Mouse (Mus musculus) adrenal gland, postnatal 4 days (tissue): ENCODE measurements around the gene Zfp93. TPM values are rescaled to one million over a fixed set of nuclear protein-coding genes. Genes with fewer than 3 reads are reported as not detected.

Source experiments
- DNase-seq, 2 experiments: peaks; one replicate each; pipeline ENCODE4 v3.0.0; 2021 to 2022; ENCODE audit warnings: low spot score in 2 of 2, mixed read lengths in 2 of 2
- total RNA-seq, 2 experiments: library from RNA; stranded (reverse); gene quantifications; 2 replicates each; pipeline ENCODE4 v1.2.3; 2021

Gene Zfp93
- total RNA-seq, 2 experiments from 2014 or later = 6.0 to 6.6 TPM

DNA sequence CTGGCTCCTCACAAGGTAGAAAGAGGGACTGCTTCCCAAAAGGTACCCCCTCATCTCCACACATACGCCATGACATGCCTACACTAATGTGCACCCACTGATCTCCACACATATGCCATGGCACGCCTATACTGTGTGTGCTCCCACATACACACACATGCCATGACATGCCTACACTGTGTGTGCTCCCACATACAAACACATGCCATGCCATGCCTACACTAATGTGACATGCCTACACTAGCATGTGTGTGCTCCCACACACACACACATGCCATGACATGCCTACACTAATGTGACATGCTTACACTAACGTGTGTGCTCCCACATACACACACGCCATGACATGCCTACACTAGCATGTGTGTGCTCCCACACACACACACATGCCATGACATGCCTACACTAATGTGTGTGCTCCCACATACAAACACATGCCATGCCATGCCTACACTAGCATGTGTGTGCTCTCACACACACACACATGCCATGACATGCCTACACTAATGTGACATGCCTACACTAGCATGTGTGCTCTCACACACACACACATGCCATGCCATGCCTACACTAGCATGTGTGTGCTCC, 20.0 kb downstream of the Zfp93 start:
- no peak for DNase-seq

DNA sequence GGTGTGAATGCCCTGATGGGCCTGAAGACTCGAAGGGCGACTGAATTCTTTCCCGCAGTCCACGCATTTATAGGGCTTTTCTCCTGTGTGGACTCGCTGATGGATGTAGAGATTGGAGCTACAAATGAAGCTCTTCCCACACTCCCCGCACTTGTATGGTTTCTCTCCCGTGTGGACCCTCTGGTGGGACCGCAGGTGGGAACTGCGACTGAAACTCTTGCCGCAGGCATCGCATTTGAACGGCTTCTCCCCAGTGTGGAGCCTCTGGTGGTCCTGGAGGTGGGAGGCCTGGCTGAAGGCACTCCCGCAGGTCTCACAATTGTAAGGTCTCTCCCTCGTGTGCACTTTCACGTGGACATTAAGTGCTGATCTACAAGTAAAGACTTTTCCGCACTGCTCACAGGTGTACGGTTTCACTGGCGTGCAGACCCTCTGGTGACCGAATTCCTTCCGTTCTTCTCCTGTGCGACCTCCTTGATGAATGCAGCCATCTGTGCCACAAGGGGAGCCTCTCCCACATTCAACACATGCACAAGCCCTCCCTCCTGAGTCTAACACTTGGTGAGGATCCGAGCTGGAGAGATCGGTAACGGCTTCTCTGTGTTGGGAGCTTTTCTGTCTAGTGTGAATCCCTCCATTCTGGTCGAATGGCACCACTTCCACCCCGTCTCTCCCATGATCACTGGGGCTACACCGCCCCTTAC, 21.3 kb downstream of the Zfp93 start:
- DNase-seq = no peak

DNA sequence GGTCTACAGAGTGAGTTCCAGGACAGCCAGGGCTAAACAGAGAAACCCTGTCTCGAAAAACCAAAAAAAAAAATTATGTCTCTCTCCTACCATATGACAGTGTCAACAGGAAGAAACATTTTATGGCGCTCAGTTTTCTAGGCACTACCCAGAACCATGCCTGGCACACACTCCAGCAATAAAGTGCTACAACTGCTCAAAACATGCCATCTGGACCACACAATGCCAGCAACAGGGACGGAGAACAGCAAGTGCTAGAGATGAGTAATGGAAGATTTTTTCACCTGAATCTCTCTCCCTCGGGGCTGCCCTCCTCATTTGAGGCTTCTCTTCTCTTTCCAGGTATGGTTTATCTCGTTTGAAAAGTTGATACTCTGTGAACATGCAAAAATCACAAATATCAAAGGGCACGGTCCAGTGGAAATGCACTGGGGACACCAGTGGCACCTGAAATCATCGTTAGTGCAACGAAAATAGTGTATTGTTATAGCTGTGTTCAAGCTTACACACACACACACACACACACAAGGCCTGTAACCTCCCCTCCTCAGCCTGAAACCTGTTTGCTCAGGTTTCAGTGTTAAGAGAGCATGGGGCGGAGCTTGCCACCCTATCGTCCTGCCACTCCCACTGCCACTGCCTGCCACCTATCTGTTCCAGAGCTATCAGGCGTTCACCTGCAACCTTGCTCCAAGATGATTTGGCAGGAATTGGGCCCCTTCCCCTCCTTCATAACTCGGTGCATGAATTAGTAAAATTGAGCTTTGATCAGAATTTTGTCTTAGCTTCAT, 23.0 kb downstream of the Zfp93 start:
- DNase-seq = no peak

DNA sequence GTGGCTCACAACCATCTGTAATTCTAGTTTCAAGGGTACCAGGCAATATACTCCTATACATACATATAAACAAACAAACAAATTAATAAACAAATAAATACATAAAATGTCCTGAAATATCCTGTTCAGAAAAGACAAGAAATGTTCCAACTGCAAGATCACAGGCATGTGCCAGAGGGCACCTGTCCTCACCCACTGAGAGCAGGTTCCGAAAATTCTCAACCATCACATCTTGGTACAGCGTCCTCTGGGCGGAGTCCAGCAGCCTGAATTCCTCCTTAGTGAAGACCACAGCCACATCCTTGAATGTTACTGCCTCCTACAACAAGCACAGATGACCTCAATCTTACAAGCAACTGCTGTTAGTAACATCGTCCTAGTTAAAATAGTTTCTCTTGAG, 24.5 kb downstream of the Zfp93 start:
- no peak for DNase-seq

DNA sequence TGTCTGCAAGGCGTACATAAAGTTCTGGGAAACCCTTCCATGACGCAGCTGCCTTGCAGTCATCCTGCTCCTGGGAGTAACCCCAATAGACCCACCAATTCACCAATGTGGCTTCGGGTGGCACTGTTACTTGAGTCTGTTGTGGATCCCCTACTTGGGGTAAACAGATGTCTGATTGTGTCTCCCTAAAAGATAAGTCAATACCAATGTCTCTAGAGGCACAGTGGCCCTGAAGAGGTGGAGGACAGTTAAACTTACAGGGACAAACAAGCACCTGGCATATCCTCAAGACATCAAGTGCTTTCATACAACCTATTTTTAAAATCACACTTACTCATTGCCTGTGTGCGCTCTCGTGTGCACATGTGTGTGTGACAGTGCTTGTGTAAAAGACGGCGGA, 25.2 kb downstream of the Zfp93 start:
- no peak for DNase-seq

DNA sequence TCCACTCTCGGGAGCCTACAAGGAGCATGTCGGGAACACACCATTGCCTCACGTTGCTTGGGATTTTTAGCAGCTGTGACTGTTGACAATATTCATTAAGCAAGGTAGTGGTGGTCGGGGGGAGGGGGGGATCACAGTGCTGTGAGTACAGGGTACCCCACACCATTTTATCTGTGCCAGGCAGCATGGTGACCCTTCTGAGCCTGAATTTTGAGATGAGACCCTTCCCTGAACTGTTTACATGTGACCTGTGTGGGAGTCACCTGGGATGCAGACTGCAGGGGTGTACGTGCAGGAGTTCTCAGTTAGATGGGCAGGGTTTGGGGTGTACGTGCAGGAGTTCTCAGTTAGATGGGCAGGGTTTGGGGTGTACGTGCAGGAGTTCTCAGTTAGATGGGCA, 26.2 kb downstream of the Zfp93 start:
- DNase-seq = no peak

DNA sequence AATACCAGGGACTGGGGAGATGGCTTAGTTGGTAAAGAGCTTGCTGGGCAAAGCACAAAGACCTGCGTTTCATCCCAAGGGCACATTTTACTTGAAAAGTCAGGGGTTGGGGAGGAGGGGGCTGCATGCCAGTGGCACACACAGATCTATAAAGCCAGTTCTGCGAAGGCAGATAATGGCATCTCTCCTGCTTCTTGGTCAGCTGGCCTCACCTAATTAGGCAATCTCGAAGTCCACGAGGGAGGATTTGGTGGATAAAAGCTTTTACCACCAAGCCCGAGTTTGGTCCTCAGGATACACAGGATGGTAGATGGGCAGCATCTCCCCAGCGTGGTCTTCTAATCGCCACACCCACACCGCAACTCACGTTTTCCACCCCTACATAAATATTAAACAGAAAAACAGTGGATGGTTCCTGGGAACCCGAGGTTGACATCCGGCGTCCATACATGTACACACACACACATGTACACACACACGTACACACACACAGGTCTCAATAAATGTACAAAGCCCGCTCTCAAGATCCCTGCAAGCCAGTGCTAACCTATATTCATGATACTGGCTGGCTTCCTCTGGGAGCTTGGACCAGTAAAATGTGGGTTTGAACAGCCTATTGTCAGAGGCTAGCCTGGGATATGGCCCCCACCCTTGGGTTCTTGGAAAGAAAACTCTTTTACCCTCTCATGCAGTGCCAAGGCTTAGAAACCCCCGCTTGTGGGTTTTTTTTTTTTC, 27.3 kb downstream of the Zfp93 start:
- DNase-seq = no peak

DNA sequence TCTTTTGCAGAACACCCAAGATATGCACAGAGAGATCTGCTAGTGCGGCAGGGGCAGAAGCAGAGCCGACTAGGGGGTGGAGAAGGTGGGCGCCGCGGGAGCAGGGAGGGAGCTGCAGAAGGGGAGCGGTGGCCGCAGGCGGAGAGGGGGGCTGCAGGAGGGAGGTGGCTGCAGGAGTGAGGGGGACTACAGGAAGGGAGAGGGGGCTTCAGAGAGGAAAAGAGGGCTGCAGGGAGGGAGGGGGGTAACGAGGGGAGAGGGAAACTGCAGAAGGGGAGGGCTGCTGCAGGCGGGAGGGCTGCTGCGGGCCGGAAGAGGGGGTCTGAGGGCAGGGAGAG, 28.4 kb downstream of the Zfp93 start:
- DNase-seq = no peak

DNA sequence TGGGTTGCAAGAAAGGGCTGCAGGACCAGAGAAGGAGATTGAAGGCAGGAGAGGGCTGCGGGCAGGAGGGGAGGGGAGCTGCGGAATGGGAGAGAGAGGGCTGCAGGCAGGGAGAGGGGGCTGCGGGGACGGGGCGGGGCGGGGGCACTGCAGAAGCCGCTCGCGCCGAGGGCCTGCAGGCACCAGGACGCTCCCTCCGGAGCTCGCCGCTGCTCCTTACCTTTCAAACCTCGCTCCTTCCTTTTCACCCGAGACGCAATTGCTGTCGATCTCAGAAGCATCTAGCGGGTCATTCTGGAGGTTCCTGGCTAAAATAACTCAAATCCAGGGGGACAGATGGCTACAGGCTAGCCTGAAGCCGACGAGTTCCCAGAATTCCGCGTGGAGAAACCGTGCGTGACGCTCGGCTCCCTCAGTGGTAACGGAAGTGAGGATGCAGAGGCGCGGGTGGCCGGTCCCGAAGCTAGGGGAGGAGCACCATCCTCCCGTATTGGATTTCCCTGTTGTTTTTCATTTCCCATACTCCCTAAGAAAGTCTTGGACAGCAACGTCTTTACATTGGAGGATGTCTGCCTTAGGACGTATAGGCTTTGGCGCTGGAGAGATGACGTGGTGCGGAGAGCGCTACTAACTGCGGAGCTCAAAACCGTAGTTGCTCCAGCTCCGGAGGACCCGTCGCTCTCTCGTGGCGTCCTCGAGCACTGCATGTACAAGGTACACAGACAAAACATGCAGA, 28.9 kb downstream of the Zfp93 start:
- peak; percentile 27 to 50 for DNase-seq

DNA sequence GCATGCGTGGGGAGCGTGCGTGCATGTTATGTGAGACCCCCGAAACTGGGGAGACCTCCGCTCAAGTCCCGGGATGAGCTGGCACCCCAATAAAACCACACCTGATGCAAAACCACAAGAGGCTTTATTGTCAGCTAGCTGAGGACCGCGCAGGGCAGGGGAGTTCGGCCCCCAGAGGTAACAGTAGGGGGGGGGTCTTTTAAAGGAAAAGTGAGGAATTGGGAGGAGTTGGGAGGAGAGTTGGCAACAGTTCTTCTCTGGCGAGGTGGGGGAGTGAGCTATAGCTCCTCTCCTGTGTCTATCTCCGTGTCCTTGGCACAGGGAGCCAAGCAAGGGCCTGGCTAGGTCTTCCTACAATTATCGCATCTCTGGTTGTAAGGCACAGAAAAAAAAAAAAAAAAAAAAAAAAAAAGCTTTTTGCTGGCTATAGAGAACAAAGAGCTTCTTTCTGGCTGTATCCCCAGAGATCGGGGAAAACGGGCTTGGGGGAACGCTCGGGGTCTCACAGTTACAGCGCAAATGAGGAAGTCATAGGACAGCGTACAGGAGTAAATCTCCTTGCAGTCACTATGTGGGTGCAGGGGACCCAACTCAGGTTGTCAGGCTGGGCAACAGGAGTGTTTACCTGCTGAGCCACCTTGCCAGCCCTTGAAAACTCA, 29.7 kb downstream of the Zfp93 start:
- DNase-seq = no peak

DNA sequence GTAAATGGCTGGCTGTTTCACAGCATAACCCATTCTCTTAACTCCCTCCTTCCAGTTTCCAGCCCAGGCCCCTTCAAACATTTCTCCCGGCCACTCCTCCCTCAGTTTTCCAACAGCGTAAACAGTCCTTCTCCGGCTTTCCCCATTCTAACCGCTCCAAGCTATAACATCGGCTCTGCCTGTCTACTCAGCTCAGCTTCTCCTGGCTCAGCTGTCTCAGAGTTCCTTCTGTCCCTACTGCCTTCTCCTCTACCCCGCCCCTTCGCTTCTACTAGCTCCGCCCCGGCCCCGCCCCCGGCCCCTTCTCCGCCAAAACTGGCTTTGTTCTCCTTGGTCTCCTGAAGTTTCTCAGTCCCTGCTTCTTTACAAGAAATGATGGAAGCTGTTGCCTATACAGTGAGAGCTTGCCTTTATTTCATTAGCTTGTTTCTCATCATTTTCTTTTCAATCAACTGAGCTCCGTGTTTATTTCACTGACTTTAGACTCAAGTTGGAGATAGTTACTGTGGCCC, 30.6 kb downstream of the Zfp93 start, which contains the start of gene Zfp61:
TSS of gene Zfp61 (minus strand) at position 462 of the 512 bp plus-strand sequence.
- no peak for DNase-seq

DNA sequence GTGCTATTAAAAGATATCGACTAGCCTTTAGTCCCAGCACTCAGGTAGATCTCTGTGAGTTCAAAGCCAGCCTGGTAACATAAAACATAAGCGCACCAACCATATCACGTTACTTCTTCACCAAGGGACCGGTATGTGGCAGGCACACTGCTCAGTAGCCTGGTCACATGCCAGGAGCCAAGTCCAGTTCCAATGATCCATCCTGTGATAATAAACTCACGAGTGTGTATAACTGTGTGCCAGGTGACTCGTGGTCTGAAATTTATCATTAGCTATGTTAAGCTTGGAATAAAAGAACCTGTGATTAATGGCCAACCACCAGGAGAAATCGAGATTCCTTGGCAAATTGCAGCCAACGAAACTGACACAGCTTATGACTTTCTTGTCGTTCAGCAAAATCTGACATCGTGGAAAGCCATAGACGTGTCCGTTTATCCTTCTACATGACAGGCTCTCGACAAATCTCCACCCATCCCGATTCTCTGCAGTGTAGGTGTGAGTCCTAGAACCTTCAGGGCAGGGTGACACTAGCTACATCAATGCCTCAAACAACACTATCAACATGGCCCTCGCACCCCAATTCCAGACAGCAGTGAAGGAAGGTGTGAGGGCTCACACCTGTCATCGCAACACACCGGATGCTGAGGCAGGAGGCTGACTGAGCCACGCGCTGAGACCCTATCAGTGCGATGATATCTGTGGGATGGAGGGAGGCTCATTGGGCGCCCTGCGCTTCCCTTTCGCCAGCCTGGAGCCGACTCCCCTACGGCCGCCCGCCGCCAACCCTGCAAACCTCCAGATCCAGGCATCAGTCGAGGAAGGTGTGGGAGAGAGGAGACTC, 45.7 kb downstream of the Zfp93 start:
- no peak for DNase-seq

DNA sequence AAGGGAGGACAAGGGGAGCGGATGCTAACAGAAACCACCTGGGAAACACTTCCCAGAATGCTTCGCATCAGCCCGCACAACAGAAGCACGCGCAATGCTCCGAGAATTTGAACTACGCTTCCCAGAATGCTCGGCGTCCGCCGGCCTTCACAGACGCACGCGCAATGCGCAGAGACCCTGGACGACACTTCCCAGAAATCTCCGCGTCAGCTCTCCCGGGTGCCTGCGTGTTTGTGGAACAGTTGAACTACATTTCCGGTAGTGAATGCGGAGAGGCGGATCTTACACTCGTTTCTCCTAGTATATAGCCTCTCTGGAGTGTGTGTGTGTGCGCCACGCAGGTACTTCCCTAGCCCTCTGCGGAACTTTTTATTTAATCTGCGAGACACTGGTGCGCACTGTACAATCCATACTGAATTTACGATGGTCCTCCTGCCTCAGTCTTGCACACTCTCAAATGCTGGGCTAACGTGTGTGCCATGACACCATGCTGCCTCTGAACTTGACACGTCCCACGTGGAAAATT, 46.4 kb downstream of the Zfp93 start, which contains the start of gene Zfp94:
TSS of gene Zfp94 (minus strand) at position 100 of the 526 bp plus-strand sequence.
- peak; percentile 73 to 88 for DNase-seq

DNA sequence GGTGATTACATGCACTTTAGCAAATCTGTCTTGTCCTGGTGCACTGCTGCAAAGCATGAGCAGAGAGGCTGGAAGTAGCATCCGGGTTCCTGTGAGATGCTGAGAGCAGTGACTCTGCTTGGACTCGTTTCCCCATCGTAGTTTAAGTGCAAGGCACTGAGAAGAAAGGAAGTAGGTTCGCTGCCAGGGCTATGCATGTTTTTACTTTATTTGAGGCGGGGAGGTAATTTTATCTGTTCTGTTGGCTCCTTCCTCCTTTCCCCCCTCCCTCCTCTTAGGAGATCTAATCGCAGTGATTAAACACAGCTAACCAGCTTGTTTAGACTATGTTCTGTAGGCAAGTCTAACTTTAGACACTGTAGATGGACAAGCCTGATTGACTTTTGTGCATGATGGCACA, 48.7 kb downstream of the Zfp93 start:
- DNase-seq = no peak

DNA sequence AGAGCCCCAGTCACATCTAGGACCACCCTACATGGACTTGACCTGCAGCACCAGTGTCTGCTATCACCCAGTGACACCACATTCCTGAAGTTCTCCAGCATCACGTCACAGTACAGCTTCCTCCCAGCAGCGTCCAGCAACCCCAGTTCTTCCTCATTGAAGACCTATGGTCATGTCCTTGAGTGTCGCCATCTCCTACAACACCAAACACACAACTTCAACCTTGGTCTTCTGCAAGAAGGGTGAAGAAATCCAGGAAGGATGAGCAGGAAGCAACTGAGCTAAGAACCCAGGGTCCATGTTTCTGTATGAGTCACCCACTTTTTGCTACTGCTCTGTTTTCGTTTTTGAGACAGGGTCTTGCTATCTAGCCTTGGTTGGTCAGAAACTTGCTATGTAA, 52.4 kb downstream of the Zfp93 start:
- no peak for DNase-seq

DNA sequence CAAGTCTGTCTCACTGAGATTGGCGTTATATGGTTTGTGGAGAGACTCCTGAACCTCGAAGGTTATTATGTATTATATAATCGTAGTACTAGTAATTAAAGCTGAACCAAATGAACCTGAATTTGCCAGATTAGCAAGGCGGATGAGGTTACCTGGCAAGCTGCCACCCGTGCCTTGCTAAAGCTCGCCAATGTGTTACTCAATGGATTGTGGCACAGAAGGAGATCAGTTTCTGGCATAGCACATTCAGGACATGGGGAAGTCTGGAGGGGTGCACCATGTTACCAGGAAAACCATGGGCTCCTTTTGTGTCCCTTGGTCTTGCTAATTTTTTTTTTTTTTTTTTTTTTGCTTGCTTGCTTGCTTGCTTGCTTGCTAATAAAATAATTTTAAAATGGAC, 55.0 kb downstream of the Zfp93 start:
- no peak for DNase-seq

DNA sequence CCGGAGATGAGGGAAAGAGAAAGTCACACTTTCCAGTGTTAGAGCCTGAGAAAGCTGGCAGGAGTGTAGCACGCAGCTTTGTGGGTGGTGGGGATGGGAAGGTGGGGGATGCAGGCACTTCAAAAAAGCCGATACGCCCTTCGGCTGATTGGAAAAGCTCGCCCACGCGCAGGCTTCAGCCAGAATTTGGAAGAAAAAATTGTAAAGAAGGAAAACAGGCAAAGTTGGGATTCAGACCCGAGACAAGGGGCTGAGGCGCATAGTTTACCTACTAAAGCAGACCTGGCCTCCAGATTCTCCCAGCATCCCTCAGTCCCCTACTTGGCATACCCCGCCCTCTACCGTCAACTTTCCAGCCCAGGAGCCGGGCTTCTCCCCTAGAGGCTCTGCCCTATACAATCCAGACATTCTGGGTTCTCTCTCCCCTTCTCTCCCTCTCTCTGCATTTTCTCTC, 55.5 kb downstream of the Zfp93 start:
- DNase-seq = no peak

DNA sequence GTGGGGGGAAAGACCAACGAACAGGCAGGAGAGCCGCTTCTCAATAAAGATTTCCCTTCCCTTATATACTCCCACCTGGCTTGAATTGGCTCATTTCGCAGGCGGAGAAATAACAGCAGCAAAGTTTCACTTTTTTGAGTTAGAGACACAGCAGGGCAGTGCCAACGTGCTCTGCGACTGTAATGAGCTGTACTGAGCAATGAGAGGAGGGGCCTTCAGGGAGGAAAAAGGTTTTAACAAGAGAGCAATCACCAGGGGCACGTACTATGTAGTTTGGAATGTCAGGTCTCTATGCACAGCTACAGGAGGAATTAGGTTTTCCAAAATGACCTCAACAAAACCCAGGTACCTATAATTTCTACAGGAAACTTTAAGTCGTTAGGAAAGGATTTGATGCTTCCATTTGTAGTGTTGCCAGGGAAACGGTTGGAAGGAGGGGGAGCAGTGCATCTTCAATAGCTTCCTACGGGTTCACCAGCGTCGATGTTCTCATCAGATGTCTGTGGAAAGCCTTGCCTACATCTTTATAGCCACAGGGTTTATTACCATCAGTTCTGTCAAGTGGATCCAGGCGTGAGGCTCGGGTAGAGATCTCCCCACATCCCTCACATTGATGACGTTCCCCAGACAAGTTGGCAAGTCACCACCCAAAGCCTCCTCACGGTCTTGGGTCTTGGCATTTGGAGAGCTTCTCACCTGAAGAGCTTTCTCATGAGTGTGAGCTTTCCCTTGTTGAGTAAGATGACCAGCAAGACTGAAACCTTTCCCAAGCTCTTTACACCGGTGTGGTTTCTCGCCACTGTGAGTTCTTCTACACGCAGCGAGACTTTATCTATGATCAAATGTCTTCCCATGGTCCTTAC, 56.3 kb downstream of the Zfp93 start:
- no peak for DNase-seq
